Comparison of ENCODE assay signal across 13 mouse cellular contexts in genomic region chr4:145434519-145434918, GRCm38 (mm10).
"Had no signal": no experiment of that assay in that cellular context is flagged by ENCODE, and none has a peak within 500 bp of the region (broad histone marks: within the 10 kb centered on the region; RNA-seq: fewer than 3 reads in every experiment).

No protein-coding gene starts in this region.

- H3K4me2 ChIP-seq: intestine, embryonic 15.5 days had no signal

- H3K27ac ChIP-seq: intestine, embryonic 15.5 days; left cerebral cortex, adult 2 months; limb, embryonic 10.5 days; liver, embryonic 14.5 days; macrophage had no signal

- DNase-seq: kidney, adult 18-20 months; kidney, postnatal 4 days; lung, adult 2 months; lung, postnatal 10 days; thymus, adult 18-20 months; thymus, postnatal 36 days had no signal

- ATAC-seq: intestine, embryonic 15.5 days; midbrain, embryonic 16.5 days had no signal

- H3K36me3 ChIP-seq: intestine, embryonic 15.5 days; limb, embryonic 10.5 days had no signal

- H3K4me3 ChIP-seq: intestine, embryonic 15.5 days; left cerebral cortex, adult 2 months; limb, embryonic 10.5 days; megakaryocyte, embryonic 14.5 days had no signal

- H3K27me3 ChIP-seq: intestine, embryonic 15.5 days; megakaryocyte, embryonic 14.5 days had no signal

- H3K9ac ChIP-seq: intestine, embryonic 15.5 days; liver, embryonic 14.5 days had no signal

- H3K4me1 ChIP-seq: intestine, embryonic 15.5 days; limb, embryonic 10.5 days; megakaryocyte, embryonic 14.5 days had no signal
